Mouse (Mus musculus): Measurements from ENCODE around the gene Rnf157.

DNA sequence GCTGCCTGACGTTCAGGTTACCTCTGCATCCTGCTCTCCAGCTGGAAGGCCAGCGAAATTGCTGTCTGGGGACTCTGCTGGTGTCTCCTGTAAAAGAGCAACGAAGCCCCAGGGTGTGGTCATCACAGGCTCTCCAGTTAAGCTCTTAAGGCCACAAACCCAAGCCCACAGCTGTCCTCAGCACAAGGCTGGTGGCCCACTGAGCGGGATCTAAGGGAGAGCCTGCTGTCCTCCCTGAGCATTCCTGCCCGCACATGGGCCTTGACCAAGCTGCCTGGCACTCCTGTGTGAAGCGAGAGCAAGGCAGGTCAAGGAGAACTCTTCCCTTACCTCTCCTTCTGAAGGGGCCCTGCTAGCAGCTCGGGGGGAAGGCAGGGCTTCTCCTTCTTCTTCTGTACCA, 65.8 kb downstream of the Rnf157 start:
- TF ChIP-seq CTCF (IDR thresholded peaks at IDR 0.05; ENCODE audit: insufficient read depth, low read depth, low read length) (no peak), POLR2A (IDR thresholded peaks at IDR 0.05; ENCODE audit: insufficient read depth, low read depth, low read length) (no peak)

Measured in olfactory bulb, adult 2 months (tissue).